Mouse (Mus musculus) gastrocnemius, postnatal 36 days (tissue): Measurements from ENCODE around the gene Trpt1. TPM values are rescaled to one million over a fixed set of nuclear protein-coding genes. Genes with fewer than 3 reads are reported as not detected.
"Not testable (repeated sequence)": the region's sequence is repeated elsewhere in the genome, so short reads cannot be mapped to it uniquely, and the experiment has no call there.

Experiments
- DNase-seq, 2 experiments: peaks; one replicate each; pipeline ENCODE4 v3.0.0; 2022
- intact Hi-C: fragments of 180-260 bp; cut with DNase I; formaldehyde crosslinking; loops from one replicate; pipeline ENCODE4 v1.15.1; 2025
- total RNA-seq, 2 experiments: library from RNA; stranded (reverse); gene quantifications; 2 replicates each; pipeline ENCODE4 v1.2.3; 2021

The Trpt1 gene
- total RNA-seq, 2 experiments from 2014 or later, result 21.0 to 23.2 TPM

- no peak for DNase-seq
- intact Hi-C loops, result no loop called here
Observed at GRCm38 (mm10) chr19:6990712-6991111, 5.2 kb upstream of the Trpt1 start.

- DNase-seq, intact Hi-C loops: not testable (repeated sequence)
Observed at GRCm38 (mm10) chr19:6991166-6991565, 4.8 kb upstream of the Trpt1 start.

GRCm38 (mm10) chr19:6992011-6992858 is 3.7 kb upstream of the Trpt1 start, which contains the start of gene Dnajc4:
Gene Dnajc4 (minus strand): TSS chr19:6992572.
- intact Hi-C loops, result no loop called here

DNA sequence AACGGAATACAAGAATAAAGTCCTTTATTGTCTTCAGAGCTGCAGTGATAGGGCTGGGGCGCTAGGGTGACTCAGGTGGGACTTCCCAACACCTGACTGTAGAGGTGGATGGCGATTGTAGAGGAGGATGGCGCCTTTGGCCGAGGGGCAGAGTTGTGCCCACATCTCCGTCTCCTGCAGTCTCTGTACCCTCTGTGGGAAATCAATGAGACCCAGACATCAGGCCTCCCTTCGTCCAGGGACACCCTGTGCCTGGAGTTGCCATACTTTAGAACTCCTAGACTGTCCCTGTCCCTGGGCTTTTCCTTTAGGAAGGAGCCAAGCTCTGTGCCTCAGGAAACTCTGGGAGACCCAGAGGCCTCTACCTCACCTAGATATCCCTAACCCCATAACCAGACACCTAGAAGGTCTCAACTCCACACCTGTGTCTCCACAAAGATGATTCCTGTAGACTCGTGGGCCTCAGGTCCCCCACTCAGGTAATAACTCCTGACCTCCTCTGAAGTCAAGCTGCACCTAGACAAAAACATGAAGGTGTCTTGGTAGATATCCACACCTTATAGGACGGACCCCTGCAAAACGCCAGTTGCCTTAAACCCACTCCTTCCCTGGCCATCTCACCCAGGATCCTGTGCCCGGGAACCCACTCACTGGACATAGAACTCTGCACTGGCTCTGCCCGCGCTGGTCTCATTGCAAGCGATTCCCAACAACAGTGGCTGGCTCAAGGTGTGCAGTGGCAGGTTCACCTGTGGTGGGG is 2.7 kb upstream of the Trpt1 start:
- DNase-seq, result no peak
- intact Hi-C loops, result no loop called here

More at GRCm38 (mm10) chr19:6992011-6992858, 3.7 kb upstream of the Trpt1 start, which contains the start of gene Dnajc4:
- DNase-seq, result peak; percentile 88 to 93

GRCm38 (mm10) chr19:6994002-6994401 is 1.9 kb upstream of the Trpt1 start:
- no peak for DNase-seq
- intact Hi-C loops, result no loop called here

DNA sequence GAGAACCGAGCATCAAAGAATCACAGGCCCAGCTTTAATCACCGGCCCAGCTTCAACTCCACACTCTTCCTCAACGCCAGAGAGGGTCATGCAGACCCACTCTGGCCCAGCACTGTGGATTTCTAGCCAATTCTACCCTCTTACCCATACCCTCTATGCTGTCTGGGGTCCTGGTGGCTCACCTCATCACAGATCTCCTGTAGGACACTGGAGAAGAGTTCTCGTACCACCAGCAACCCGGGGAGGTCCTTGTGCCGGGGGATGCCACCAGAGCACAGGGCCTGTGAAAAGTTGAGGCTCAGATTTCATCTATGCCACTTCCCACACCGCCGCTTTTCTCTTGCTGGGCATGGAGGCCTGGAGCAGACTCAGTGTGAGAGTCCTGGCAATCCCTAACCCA is 1.4 kb upstream of the Trpt1 start:
- no peak for DNase-seq
- intact Hi-C loops, result no loop called here

DNA sequence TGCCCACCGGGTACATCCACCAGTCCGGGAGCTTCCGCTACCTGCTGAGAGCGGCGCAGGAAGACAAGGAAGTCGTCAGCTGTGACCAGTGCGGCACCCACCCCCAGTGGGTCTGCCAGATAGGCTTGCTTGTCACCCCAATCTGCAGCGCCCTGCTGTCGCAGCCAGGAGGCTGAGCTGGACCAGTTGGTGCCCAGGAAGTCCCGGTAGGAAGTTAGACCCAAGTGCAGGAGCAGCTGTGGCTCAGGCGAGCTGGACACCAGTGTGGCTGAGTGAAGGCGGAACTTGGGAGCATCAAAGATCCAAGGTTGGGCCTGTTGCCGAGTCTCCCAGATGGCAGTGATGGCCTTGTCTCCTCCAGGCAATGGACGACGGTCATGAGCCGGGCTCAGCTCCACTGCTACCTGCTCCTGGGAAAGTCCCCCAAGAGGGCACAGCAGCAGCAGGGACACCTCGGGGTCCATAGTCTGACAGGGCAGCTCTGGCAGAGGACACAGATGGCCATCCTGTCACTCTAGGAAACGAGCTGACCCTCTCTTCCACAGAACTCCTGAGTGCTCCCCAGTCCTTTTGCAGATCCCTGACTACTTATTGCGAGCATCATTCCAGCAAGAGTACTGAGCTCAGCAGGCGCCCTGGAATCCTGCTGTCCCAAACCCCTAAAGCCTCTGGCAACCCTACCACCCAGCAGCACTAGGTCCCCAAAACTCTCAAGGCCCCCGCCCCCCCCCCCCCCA is 508 bp upstream of the Trpt1 start:
- peak in 1 of 2 experiments; percentile 26 for DNase-seq
- intact Hi-C loops, result loop anchor here (5.0 kb wide), 1 partner anchor 42 kb away; the partner anchor contains the start of gene Stip1

- intact Hi-C loops, result loop anchor here (5.0 kb wide), 1 partner anchor 39 kb away; the partner anchor contains the start of gene Stip1
- DNase-seq, result no peak
Observed at GRCm38 (mm10) chr19:6997721-6998290, 1.9 kb downstream of the Trpt1 start.

DNA sequence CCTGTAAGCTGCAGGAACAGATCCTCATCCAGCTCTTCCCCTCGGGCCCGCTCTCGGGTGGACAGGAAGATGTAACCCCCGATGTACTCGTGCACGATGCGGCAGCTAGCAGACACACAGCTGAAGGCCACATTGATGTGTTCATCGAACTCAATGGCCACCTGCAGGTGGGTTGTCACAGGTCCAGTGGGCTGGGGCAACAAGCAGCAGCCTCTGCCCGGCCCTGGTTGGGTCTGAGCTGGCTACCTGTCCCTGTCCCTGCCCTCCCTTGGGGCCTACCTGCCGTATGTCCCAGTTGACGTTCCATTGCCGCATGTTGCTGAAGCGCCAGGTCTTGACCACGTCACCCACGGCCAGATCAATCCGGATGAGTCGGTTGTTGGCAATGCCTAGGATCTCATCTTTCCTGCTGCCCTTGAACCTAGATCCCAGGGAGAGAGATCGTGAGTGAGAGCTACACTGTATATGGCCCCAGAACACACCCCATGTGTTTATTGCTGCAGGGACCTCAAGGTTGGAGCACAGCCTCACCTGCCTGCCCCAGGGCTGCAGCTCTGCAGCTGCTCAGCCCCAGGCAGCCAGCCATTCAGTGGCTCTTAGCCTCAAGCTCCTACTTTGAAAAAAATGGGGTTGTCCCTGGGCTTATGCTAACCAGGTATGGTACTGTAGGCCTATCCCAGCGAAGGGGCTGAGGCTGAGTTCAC is 3.6 kb downstream of the Trpt1 start:
- intact Hi-C loops, result loop anchor here (5.0 kb wide), 1 partner anchor 38 kb away; the partner anchor contains the start of gene Stip1
- no peak for DNase-seq

DNA sequence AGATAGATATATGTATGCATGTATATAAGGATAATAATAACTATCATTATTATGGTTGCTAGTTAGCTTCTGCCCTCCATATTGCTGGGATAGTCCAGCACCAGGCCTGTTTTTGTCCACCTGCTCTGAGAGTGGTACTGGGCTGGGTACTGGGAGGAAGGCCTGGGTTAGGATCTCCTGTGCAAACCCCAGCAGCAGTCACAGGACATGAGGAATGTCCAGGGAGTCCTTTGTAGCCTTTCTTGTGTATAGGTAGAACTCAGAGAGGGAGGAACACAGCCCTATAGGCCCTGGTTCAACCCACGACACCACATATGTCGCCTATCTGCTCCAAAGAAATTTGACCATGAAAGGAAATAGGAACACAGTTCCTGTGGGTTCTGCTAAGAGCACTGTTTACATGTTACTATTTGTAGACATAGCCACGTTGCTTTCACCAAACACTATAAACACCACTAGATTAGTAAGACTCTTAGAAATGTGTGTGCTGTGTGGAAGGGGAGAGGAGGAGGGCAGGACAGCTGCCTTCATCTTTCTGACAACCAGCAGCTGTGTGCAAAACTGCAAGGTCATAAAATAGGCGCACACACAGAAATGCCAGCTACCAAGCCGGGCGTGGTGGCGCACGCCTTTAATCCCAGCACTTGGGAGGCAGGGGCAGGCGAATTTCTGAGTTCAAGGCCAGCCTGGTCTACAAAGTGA is 11.1 kb downstream of the Trpt1 start:
- intact Hi-C loops, result no loop called here
- DNase-seq, result no peak

DNA sequence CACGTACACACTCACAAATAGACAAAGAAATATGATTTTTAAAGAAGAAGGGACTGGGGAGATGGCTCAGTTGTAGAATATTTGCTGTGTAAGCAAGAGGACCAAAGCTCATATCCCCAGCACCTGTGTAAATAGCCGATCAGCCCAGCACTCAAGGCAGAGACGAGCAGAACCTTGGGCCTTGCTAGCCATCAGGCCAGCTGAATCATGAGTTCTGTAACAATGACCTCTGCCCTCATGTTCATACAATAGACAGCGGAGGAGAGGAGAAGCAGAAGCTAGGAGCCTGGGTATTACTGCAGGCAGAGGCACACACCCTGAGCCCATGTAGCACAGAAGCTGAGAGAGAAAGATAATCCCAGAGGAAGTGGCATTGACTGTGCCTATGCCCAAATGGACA is 16.5 kb downstream of the Trpt1 start:
- intact Hi-C loops, result no loop called here
- no peak for DNase-seq

DNA sequence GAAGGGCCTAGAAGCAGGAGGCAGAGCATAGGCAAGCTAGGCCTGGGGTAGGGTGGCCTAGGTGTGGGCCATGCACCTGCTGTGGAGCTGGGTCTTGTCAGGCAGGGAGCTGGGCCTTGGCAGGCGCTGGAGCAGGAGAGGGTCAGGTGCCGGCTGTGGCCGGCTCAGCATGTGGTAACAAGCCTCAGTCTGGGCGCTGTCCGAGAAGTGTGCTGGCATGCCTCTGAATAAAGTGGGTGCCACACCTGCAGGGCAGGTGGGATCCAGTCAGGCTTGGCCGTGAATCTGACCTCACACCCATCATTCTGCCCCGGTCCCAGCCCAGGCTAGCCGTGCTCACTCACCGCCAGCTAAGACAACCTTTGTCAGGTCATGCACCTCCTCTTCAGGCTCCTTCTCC is 18.1 kb downstream of the Trpt1 start:
- no peak for DNase-seq
- intact Hi-C loops, result no loop called here

- intact Hi-C loops, result loop anchor here (5.0 kb wide), 1 partner anchor 82 kb away; the partner anchor contains the start of gene Kcnk4
- DNase-seq, result no peak
Observed at GRCm38 (mm10) chr19:7014481-7015135, 18.7 kb downstream of the Trpt1 start.

GRCm38 (mm10) chr19:7017541-7018457 is 21.9 kb downstream of the Trpt1 start:
- intact Hi-C loops, result loop anchor here (5.0 kb wide), 1 partner anchor 85 kb away; the partner anchor contains the start of gene Kcnk4
- DNase-seq, result no peak

DNA sequence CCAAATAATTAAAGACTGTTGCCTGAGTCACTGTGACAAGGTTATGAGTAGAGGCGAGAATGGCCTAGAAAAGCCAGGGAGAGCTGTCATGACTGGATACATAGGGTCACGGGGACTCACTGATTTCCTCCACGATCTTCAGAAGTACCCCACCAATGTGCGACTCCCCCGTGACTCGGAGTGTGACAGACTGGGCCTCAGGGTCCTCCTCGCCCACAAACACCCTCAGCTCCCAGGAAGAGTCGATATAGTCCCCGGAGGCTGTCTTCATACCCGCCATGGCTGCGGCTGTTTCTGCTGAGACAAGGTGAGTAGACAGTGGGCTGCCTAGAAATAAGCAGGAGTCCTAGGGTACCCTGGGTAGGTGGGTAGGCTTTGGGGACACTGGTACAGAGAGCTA is 22.6 kb downstream of the Trpt1 start:
- no peak for DNase-seq
- intact Hi-C loops, result loop anchor here (5.0 kb wide), 1 partner anchor 86 kb away; the partner anchor contains the start of gene Kcnk4

GRCm38 (mm10) chr19:7019191-7019590 is 23.3 kb downstream of the Trpt1 start, which contains the start of gene Fermt3:
Gene Fermt3 (minus strand): TSS chr19:7019469.
- intact Hi-C loops, result loop anchor here (5.0 kb wide), 1 partner anchor 87 kb away; the partner anchor contains the start of gene Kcnk4
- no peak for DNase-seq

GRCm38 (mm10) chr19:7020224-7020641 is 24.3 kb downstream of the Trpt1 start:
- no peak for DNase-seq
- intact Hi-C loops, result no loop called here
